Mouse (Mus musculus) liver, postnatal 0 days (tissue): Measurements from ENCODE around the gene Celsr3. TPM values are rescaled to one million over a fixed set of nuclear protein-coding genes. Genes with fewer than 3 reads are reported as not detected.

Source experiments
- ATAC-seq: fragments of 200-750 bp; cut with Nextera tagmentation; 2 replicates; pipeline ENCODE4 v1.8.0; 2017; ENCODE audit warnings: mild to moderate bottlenecking, moderate library complexity
- DNase-seq: peaks from one replicate; pipeline ENCODE4 v3.0.0-alpha.2; 2016
- H3K27ac ChIP-seq: fragments of 300-500 bp; sonication (generic); 2 replicates; pipeline ENCODE4 v1.5.1; 2014; ENCODE audit warnings: antibody characterized with exemption, moderate library complexity, mild to moderate bottlenecking, low read depth
- H3K27me3 ChIP-seq: fragments of 300-500 bp; sonication (generic); 2 replicates; pipeline ENCODE4 v1.6.1; 2014; ENCODE audit warnings: low read length, control low read depth, mixed read lengths; ENCODE audit not compliant: insufficient read depth
- H3K36me3 ChIP-seq: fragments of 300-500 bp; sonication (generic); replicated peaks from 2 replicates; pipeline ENCODE4 v1.6.1; 2014; ENCODE audit warnings: mild to moderate bottlenecking, control low read depth, low read length, moderate library complexity, mixed read lengths; ENCODE audit not compliant: insufficient read depth
- H3K4me1 ChIP-seq: fragments of 300-500 bp; sonication (generic); 2 replicates; pipeline ENCODE4 v1.6.1; 2014; ENCODE audit warnings: antibody characterized with exemption, mild to moderate bottlenecking, control low read depth; ENCODE audit not compliant: insufficient read depth
- H3K4me2 ChIP-seq: fragments of 300-500 bp; sonication (generic); 2 replicates; pipeline ENCODE4 v1.6.1; 2014; ENCODE audit warnings: low read depth, mild to moderate bottlenecking, low read length, moderate library complexity, mixed read lengths
- H3K4me3 ChIP-seq: fragments of 300-500 bp; sonication (generic); 2 replicates; pipeline ENCODE4 v1.5.1; 2014; ENCODE audit warnings: low read depth, low read length
- H3K9ac ChIP-seq: fragments of 300-500 bp; sonication (generic); replicated peaks from 2 replicates; pipeline ENCODE4 v1.6.1; 2014; ENCODE audit warnings: mild to moderate bottlenecking, moderate library complexity
- H3K9me3 ChIP-seq: fragments of 300-500 bp; sonication (generic); 2 replicates; pipeline ENCODE4 v1.6.1; 2016; ENCODE audit warnings: mild to moderate bottlenecking, control low read depth, low read length, mixed read lengths
- CTCF ChIP-seq: sonication (generic); IDR thresholded peaks from 2 replicates; pipeline ENCODE4 v1.5.1; 2016; ENCODE audit warnings: antibody characterized with exemption, low read depth
- EP300 ChIP-seq: IDR thresholded peaks from 2 replicates; pipeline ENCODE4 v1.6.1; 2016; ENCODE audit warnings: antibody characterized with exemption, low read depth, mild to moderate bottlenecking
- WGBS: fragments of 180-500 bp; shearing (Covaris S2); extraction: QIAGEN DNeasy Blood & Tissue Kit; methylation state at CpG from one replicate; pipeline ENCODE4 v1.1.7; 2014; ENCODE audit not compliant: insufficient replicate concordance; 5-methylcytosine and 5-hydroxymethylcytosine counted together
- polyA plus RNA-seq: library from polyadenylated mRNA; unstranded; fragments of >200 nt; fragmentation: Nextera tagmentation; extraction: Ambion mirVana; gene quantifications from 2 replicates; pipeline ENCODE4 v1.2.1, GENCODE M21; 2015

Gene Celsr3
- polyA plus RNA-seq, 1 experiment from 2014 or later, result 0.23 TPM

DNA sequence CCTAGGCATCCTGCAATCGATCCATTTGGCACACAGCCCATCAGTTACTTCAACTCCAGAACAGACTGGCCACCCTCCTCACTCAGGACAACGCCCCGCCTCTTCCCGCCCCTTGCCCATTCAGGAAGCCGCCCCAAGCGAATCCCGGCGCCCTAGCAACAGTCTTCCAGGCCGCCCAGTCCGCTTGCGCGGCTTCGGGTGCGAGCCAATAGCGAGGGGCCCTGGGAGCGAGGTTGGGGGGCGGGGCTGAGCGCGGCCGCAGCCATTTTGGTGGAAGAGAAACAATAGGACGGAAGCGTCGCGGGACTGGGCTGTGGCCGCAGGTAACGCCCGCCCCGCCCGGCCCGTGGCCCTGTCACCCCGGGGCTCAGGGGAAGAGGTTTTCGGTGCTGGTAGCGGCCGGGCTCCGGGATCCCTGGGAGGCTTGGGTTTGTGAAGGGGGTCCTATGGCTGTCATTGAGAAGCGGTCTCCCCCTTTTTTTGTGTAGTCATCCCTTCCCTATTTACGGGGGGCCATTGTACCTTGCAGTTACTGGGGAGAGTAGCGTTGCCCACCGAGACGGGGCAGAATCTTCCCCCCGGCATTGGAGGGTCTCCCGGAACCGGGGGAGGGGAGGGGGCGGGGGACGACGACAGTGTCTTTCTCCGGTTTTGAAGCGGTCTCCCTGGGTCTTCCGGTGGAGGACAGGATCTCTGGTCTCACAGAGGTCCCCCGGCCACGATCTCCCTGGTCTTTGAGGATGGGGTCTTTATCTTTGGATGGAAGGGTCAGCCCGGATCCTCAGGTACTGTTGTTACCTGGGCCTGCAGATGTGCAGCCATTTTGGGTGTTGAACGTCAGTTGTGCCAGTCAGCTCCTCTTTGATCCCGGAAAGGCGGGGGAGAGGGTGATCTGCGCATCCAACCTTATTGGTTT is 42.3 kb upstream of the Celsr3 start, which contains the start of gene Ip6k2:
Gene Ip6k2 (plus strand): TSS at position 249 of the 916 bp plus-strand sequence.
- Histone ChIP-seq H3K36me3 (peaks cover 5% of the 10 kb centered on the region; the same call in 1 of the 2 replicates), H3K4me1 (peaks cover 42% of the 10 kb centered on the region), H3K4me2 (peak within 1 kb of the TSS; percentile 73), H3K27me3 (no peaks in the 10 kb centered on the region), H3K9ac (peak within 1 kb of the TSS; percentile 89), H3K4me3 (peak within 1 kb of the TSS; percentile 86), H3K27ac (peak within 1 kb of the TSS; percentile 90), H3K9me3 (no peaks in the 10 kb centered on the region)
- under 1% methylated on average over 55 of the region's 56 CpGs for WGBS
- ATAC-seq (peak; percentile 97), DNase-seq (peak; percentile 97)
- TF ChIP-seq CTCF (no peak), EP300 (peak; percentile 71)

DNA sequence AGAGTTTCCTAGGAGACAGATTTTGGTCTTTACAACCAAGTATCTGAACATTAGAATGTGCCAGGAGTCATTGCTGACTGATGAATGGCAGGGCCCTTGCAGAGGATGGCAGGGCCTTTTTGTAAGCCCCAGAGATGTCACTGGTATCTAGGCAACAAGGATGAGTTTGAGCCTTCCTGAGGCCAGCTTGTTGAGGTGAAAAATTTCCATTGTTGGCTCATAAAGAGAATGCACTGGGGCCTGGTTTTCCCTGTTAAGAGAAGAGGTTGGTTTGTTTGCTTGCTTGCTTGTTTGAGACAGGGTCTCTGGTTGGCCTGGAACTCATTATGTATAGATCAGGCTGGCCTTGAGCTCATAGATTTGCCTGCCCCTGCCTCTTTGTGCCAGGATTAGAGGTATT is 40.7 kb upstream of the Celsr3 start:
- Histone ChIP-seq H3K4me3 (peak overlapping the region; percentile 86), H3K4me2 (peak overlapping the region; percentile 73), H3K27ac (peak overlapping the region; percentile 19; the same call in 1 of the 2 replicates), H3K9me3 (no peaks in the 10 kb centered on the region), H3K36me3 (peaks cover 6% of the 10 kb centered on the region; the same call in 1 of the 2 replicates), H3K27me3 (no peaks in the 10 kb centered on the region), H3K4me1 (peaks cover 50% of the 10 kb centered on the region), H3K9ac (no peak overlapping the region; the same call in 1 of the 2 replicates)
- DNase-seq, result no peak
- TF ChIP-seq CTCF, result no peak
- TF ChIP-seq EP300, result no peak
- no peak for ATAC-seq

DNA sequence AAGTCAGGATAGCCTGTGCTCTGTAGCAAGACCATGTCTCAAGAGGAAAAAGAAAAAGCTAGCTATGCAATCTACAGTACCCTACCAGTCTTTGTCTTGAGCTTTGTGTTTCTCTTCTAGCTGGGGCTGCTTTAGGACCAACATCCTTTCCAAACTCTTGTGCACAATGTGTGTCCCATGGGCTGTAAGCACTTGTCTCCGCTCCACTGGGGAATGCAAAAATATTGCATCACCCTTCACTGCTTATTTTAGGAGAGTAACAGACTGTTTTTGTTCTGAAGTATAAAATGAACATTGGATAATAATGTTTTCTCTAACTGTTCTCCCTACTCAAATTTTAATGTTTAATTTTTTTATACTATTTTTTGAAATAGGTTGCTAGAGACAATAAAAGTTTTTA is 39.6 kb upstream of the Celsr3 start:
- WGBS, result 68% methylated on average over 1 of the region's 1 CpGs
- DNase-seq, result no peak
- Histone ChIP-seq H3K9ac (0 out of 2 replicates have a peak overlapping the region, but pooled peaks have one; percentile 5), H3K4me2 (peak overlapping the region; percentile 73), H3K9me3 (no peaks in the 10 kb centered on the region), H3K36me3 (peaks cover 6% of the 10 kb centered on the region; the same call in 1 of the 2 replicates), H3K4me1 (peaks cover 57% of the 10 kb centered on the region), H3K4me3 (no peak overlapping the region), H3K27me3 (no peaks in the 10 kb centered on the region), H3K27ac (peak overlapping the region; percentile 17; the same call in 1 of the 2 replicates)
- no peak for TF ChIP-seq EP300
- no peak for TF ChIP-seq CTCF
- ATAC-seq, result no peak

- 88% methylated on average over 2 of the region's 2 CpGs for WGBS
- Histone ChIP-seq H3K27ac (no peak overlapping the region), H3K27me3 (no peaks in the 10 kb centered on the region), H3K36me3 (peaks cover 6% of the 10 kb centered on the region; the same call in 1 of the 2 replicates), H3K4me2 (0 out of 2 replicates have a peak overlapping the region, but pooled peaks have one; percentile 2), H3K9me3 (no peaks in the 10 kb centered on the region), H3K4me3 (no peak overlapping the region), H3K9ac (no peak overlapping the region), H3K4me1 (peaks cover 59% of the 10 kb centered on the region)
- DNase-seq, result no peak
- ATAC-seq, result no peak
- no peak for TF ChIP-seq CTCF
- TF ChIP-seq EP300, result no peak
Observed at GRCm38 (mm10) chr9:108787080-108787479, 39.0 kb upstream of the Celsr3 start.

DNA sequence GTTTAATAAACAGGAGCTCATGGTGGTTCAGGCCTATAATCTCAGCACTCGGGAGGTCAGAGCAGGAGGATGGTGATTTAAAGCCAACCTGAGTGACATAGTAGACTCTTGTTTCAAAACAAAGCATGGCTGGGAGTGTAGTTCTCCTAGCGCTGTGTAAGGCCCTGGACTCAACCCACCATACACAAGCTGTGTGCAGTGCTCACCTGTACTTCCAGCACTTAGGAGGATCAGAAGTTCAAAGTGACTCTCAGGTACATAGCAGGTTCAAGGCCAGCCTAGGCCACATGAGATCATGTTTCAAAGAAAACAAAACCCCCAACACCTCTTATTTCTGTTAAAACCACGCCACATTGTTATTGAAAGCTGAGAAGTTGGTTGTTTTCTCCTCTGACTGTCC is 37.4 kb upstream of the Celsr3 start:
- Histone ChIP-seq H3K9me3 (no peaks in the 10 kb centered on the region), H3K4me1 (peaks cover 68% of the 10 kb centered on the region), H3K4me3 (no peak overlapping the region), H3K27me3 (no peaks in the 10 kb centered on the region), H3K9ac (no peak overlapping the region), H3K27ac (no peak overlapping the region), H3K4me2 (no peak overlapping the region), H3K36me3 (peaks cover 6% of the 10 kb centered on the region; the same call in 1 of the 2 replicates)
- 74% methylated on average over 3 of the region's 3 CpGs for WGBS
- ATAC-seq (no peak), DNase-seq (no peak)
- TF ChIP-seq CTCF, result no peak
- no peak for TF ChIP-seq EP300

DNA sequence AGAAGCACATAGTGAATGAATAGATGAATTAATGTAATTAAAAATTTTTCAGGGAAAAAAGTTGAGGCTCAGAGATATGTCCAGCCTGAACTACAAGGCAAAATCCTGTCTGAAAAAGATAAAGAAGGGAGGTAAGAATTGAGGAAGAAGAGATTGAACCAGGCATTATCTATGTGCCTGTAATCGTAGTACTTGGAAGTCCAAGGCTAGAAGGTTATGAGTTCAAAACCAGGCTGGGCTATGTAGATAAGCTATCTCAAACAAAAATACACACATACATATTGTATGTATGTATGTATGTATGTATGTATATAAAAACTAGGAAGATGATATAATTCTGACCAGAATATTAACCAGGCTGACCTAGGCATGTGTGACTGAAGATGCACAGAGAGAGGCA is 33.8 kb upstream of the Celsr3 start:
- WGBS, result 39% methylated on average over 1 of the region's 1 CpGs
- Histone ChIP-seq H3K27ac (peak overlapping the region; percentile 45), H3K36me3 (peaks cover 19% of the 10 kb centered on the region), H3K4me1 (peaks cover 76% of the 10 kb centered on the region), H3K9ac (no peak overlapping the region), H3K27me3 (no peaks in the 10 kb centered on the region), H3K4me3 (no peak overlapping the region), H3K9me3 (no peaks in the 10 kb centered on the region), H3K4me2 (peak overlapping the region; percentile 36; the same call in 1 of the 2 replicates)
- TF ChIP-seq EP300 (peak; percentile 82), CTCF (no peak)
- no peak for DNase-seq
- ATAC-seq, result no peak
